Mouse (Mus musculus): ENCODE measurements at regions not wholly inside any gene's neighbourhood (a gene's known extent, or its start where the extent isn't known, plus 50 kb on each side); places are given as distances from the start of the nearest gene placed in this dataset.

GRCm38 (mm10) chr4:32130594-32130993 lies 108.0 kb upstream of the Bach2 start:
- Histone ChIP-seq H3K27me3 (replicated peaks) (no peaks in the 10 kb centered on the region), H3K36me3 (no peaks in the 10 kb centered on the region), H3K4me1 (replicated peaks) (no peaks in the 10 kb centered on the region), H3K9me3 (no peaks in the 10 kb centered on the region), H3K27ac (no peak overlapping the region), H3K9ac (no peak overlapping the region), H3K4me2 (replicated peaks) (no peak overlapping the region), H3K4me3 (replicated peaks) (no peak overlapping the region)
- no peak for ATAC-seq
- WGBS = 84% methylated on average over 12 of the region's 12 CpGs

- WGBS = 82% methylated on average over 5 of the region's 5 CpGs
- Histone ChIP-seq H3K27me3 (replicated peaks) (no peaks in the 10 kb centered on the region), H3K9ac (no peak overlapping the region), H3K27ac (no peak overlapping the region), H3K36me3 (no peaks in the 10 kb centered on the region), H3K4me2 (replicated peaks) (no peak overlapping the region), H3K9me3 (no peaks in the 10 kb centered on the region), H3K4me1 (replicated peaks) (no peaks in the 10 kb centered on the region), H3K4me3 (replicated peaks) (no peak overlapping the region)
- no peak for ATAC-seq
Measured at GRCm38 (mm10) chr4:32131819-32132218, 106.8 kb upstream of the Bach2 start.

GRCm38 (mm10) chr4:32136151-32136550 lies 102.5 kb upstream of the Bach2 start:
- no peaks in the 10 kb centered on the region for H3K36me3 ChIP-seq
- no peaks in the 10 kb centered on the region for H3K27me3 ChIP-seq (replicated peaks)
- no peak overlapping the region for H3K4me2 ChIP-seq (replicated peaks)
- H3K9ac ChIP-seq = no peak overlapping the region
- H3K9me3 ChIP-seq = no peaks in the 10 kb centered on the region
- no peak overlapping the region for H3K27ac ChIP-seq
- no peak overlapping the region for H3K4me3 ChIP-seq (replicated peaks)
- whole genome bisulfite sequencing = 71% methylated on average over 10 of the region's 10 CpGs
- ATAC-seq = no peak
- no peaks in the 10 kb centered on the region for H3K4me1 ChIP-seq (replicated peaks)

DNA sequence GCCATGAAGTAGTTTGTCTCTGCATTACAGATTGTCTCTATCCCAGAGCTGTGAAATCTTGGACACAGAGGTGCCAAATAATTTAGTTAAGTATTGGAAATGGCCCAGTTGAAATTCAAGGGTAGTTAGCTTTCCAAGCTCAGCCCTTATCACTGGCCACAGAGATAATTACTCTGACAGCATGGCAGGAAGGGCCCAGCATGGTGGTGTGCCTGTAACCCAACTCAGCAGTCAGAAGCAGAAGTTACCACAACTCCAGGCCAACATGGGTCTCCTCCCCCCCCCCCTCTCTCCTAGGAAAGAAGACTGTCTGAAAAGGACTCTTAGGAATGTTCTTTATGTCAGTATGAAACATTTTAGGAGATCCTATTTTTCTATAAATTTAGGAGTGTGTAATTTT lies 101.4 kb upstream of the Bach2 start:
- H3K9ac ChIP-seq = no peak overlapping the region
- no peaks in the 10 kb centered on the region for H3K36me3 ChIP-seq
- no peaks in the 10 kb centered on the region for H3K4me1 ChIP-seq (replicated peaks)
- no peak overlapping the region for H3K27ac ChIP-seq
- no peak overlapping the region for H3K4me3 ChIP-seq (replicated peaks)
- no peak overlapping the region for H3K4me2 ChIP-seq (replicated peaks)
- no peak for ATAC-seq
- no peaks in the 10 kb centered on the region for H3K27me3 ChIP-seq (replicated peaks)
- H3K9me3 ChIP-seq = no peaks in the 10 kb centered on the region

DNA sequence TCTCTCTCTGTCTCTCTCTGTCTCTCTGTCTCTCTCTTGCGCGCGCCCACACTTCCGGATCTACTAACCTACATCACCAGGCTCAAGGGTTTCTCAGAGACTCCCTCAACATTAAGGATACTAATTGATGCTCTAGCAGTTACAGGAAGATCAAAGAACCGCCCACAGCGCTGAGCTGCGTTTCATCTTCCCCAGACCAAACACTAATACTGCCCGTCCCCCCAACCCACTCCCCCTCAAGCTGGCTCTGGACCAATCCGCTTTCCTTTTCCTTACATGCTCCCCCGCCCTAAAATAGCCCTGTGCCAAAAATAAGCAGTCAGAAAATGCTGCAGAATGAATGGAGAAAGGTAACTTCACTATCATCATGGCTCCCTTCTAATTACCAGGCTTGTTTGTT lies 100.6 kb upstream of the Bach2 start:
- ATAC-seq = no peak
- H3K4me2 ChIP-seq (replicated peaks) = no peak overlapping the region
- WGBS = 55% methylated on average over 10 of the region's 10 CpGs

GRCm38 (mm10) chr4:32139586-32139985 lies 99.0 kb upstream of the Bach2 start:
- 82% methylated on average over 6 of the region's 6 CpGs for WGBS
- H3K27me3 ChIP-seq (replicated peaks) = no peaks in the 10 kb centered on the region

More for the DNA sequence above, 100.6 kb upstream of the Bach2 start:
- no peaks in the 10 kb centered on the region for H3K9me3 ChIP-seq
- H3K27me3 ChIP-seq (replicated peaks) = no peaks in the 10 kb centered on the region
- no peaks in the 10 kb centered on the region for H3K4me1 ChIP-seq (replicated peaks)
- no peaks in the 10 kb centered on the region for H3K36me3 ChIP-seq
- H3K4me3 ChIP-seq (replicated peaks) = no peak overlapping the region
- H3K27ac ChIP-seq = no peak overlapping the region
- no peak overlapping the region for H3K9ac ChIP-seq

GRCm38 (mm10) chr4:32140068-32140467 lies 98.5 kb upstream of the Bach2 start:
- no peaks in the 10 kb centered on the region for H3K36me3 ChIP-seq
- no peak overlapping the region for H3K9ac ChIP-seq
- no peak overlapping the region for H3K4me2 ChIP-seq (replicated peaks)
- H3K27ac ChIP-seq = no peak overlapping the region
- no peak overlapping the region for H3K4me3 ChIP-seq (replicated peaks)
- WGBS = 78% methylated on average over 2 of the region's 2 CpGs
- H3K4me1 ChIP-seq (replicated peaks) = no peaks in the 10 kb centered on the region
- H3K9me3 ChIP-seq = no peaks in the 10 kb centered on the region
- no peak for ATAC-seq
- no peaks in the 10 kb centered on the region for H3K27me3 ChIP-seq (replicated peaks)

More at GRCm38 (mm10) chr4:32139586-32139985, 99.0 kb upstream of the Bach2 start:
- H3K4me3 ChIP-seq (replicated peaks) = no peak overlapping the region
- no peaks in the 10 kb centered on the region for H3K4me1 ChIP-seq (replicated peaks)
- no peak for ATAC-seq
- H3K27ac ChIP-seq = no peak overlapping the region
- H3K9me3 ChIP-seq = no peaks in the 10 kb centered on the region
- no peaks in the 10 kb centered on the region for H3K36me3 ChIP-seq
- no peak overlapping the region for H3K9ac ChIP-seq
- H3K4me2 ChIP-seq (replicated peaks) = no peak overlapping the region

DNA sequence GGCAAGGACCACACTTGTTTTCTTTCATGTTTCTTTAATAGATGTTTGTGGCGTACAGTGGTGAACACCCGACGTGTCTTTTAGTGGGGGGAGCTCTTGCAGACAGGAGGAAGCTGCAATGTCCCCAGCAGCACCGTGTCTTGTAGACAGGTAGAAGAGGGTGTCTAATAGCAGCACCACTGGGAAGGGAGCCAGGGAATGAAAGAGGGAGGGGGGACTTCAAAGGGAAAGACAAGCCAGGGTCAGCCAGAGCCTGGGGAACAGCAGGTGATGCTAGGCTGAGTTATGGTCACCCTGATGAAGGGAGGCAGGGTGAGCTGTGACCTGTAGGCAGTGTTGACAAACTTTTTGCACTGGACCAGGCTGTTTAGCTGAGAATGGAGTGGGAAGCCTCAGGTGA lies 96.4 kb upstream of the Bach2 start:
- no peak for ATAC-seq
- WGBS = 72% methylated on average over 4 of the region's 4 CpGs

GRCm38 (mm10) chr4:32147146-32147545 lies 91.5 kb upstream of the Bach2 start:
- Histone ChIP-seq H3K36me3 (no peaks in the 10 kb centered on the region), H3K9ac (no peak overlapping the region), H3K4me3 (replicated peaks) (no peak overlapping the region), H3K9me3 (no peaks in the 10 kb centered on the region), H3K27me3 (replicated peaks) (no peaks in the 10 kb centered on the region), H3K4me1 (replicated peaks) (no peaks in the 10 kb centered on the region), H3K4me2 (replicated peaks) (no peak overlapping the region), H3K27ac (no peak overlapping the region)
- ATAC-seq = no peak
- WGBS = 57% methylated on average over 1 of the region's 1 CpGs

More for the DNA sequence above, 96.4 kb upstream of the Bach2 start:
- no peaks in the 10 kb centered on the region for H3K9me3 ChIP-seq
- H3K4me1 ChIP-seq (replicated peaks) = no peaks in the 10 kb centered on the region
- no peaks in the 10 kb centered on the region for H3K27me3 ChIP-seq (replicated peaks)
- no peak overlapping the region for H3K27ac ChIP-seq
- H3K4me2 ChIP-seq (replicated peaks) = no peak overlapping the region
- no peaks in the 10 kb centered on the region for H3K36me3 ChIP-seq
- H3K4me3 ChIP-seq (replicated peaks) = no peak overlapping the region
- no peak overlapping the region for H3K9ac ChIP-seq

GRCm38 (mm10) chr4:32148597-32148996 lies 90.0 kb upstream of the Bach2 start:
- Histone ChIP-seq H3K27ac (no peak overlapping the region), H3K36me3 (no peaks in the 10 kb centered on the region), H3K27me3 (replicated peaks) (no peaks in the 10 kb centered on the region), H3K4me3 (replicated peaks) (no peak overlapping the region), H3K4me1 (replicated peaks) (no peaks in the 10 kb centered on the region), H3K4me2 (replicated peaks) (no peak overlapping the region), H3K9me3 (no peaks in the 10 kb centered on the region), H3K9ac (no peak overlapping the region)
- ATAC-seq = no peak
- 86% methylated on average over 2 of the region's 2 CpGs for WGBS

- no peaks in the 10 kb centered on the region for H3K9me3 ChIP-seq
- no peaks in the 10 kb centered on the region for H3K27me3 ChIP-seq (replicated peaks)
- H3K9ac ChIP-seq = no peak overlapping the region
- no peaks in the 10 kb centered on the region for H3K4me1 ChIP-seq (replicated peaks)
- H3K27ac ChIP-seq = no peak overlapping the region
- no peaks in the 10 kb centered on the region for H3K36me3 ChIP-seq
- 81% methylated on average over 7 of the region's 7 CpGs for WGBS
- H3K4me3 ChIP-seq (replicated peaks) = no peak overlapping the region
- H3K4me2 ChIP-seq (replicated peaks) = no peak overlapping the region
- ATAC-seq = no peak
Measured at GRCm38 (mm10) chr4:32149171-32149570, 89.4 kb upstream of the Bach2 start.

DNA sequence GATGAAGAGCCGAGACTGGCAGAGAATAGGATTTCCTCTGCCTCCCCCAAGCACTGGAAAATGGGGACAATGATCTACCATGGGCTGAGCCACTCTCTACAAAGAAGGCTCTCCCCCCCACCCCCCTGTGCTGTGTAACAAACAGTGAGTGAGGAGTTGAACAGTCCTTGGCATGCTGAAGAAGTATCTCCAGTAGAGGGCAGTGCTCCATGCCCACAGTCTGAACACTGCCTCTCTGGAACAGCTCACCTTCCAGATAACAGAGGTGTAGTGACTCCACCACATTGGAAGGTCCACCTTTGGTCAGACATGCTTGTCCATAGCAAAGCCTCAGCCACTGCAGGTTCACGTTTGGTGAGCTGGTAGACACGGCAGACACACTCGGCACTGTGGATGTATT lies 85.2 kb upstream of the Bach2 start:
- Histone ChIP-seq H3K27me3 (replicated peaks) (no peaks in the 10 kb centered on the region), H3K27ac (no peak overlapping the region), H3K36me3 (no peaks in the 10 kb centered on the region), H3K4me3 (replicated peaks) (no peak overlapping the region), H3K4me2 (replicated peaks) (no peak overlapping the region), H3K9me3 (no peaks in the 10 kb centered on the region), H3K9ac (no peak overlapping the region), H3K4me1 (replicated peaks) (no peaks in the 10 kb centered on the region)
- ATAC-seq = no peak
- 86% methylated on average over 4 of the region's 4 CpGs for WGBS

GRCm38 (mm10) chr4:32156965-32157364 lies 81.6 kb upstream of the Bach2 start:
- Histone ChIP-seq H3K4me1 (replicated peaks) (no peaks in the 10 kb centered on the region), H3K27ac (no peak overlapping the region)
- WGBS = 65% methylated on average over 8 of the region's 8 CpGs

DNA sequence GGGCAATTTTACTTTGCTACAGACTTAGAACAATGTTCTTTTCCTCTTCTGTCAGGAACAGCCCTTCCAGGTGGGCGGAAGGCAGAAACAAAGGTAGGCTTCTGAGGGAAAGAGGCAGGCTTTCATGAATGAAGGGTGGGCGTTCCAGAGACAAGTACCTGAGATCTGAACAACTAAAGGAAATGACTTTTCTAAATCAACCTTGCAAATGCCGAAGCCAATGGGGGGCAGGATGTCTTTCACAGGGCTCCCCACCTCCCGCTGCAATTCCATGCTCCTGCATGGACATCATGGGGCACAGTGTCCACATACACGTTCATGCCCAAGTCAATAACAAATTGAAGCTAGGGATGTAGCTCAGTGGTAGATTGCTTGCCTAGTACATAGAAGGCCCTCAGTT lies 80.2 kb upstream of the Bach2 start:
- Histone ChIP-seq H3K9ac (no peak overlapping the region), H3K27ac (no peak overlapping the region), H3K36me3 (no peaks in the 10 kb centered on the region), H3K4me2 (replicated peaks) (no peak overlapping the region), H3K4me1 (replicated peaks) (no peaks in the 10 kb centered on the region), H3K9me3 (no peaks in the 10 kb centered on the region), H3K4me3 (replicated peaks) (no peak overlapping the region), H3K27me3 (replicated peaks) (no peaks in the 10 kb centered on the region)
- WGBS = 56% methylated on average over 5 of the region's 5 CpGs
- no peak for ATAC-seq

More at GRCm38 (mm10) chr4:32156965-32157364, 81.6 kb upstream of the Bach2 start:
- no peaks in the 10 kb centered on the region for H3K27me3 ChIP-seq (replicated peaks)
- ATAC-seq = no peak
- no peaks in the 10 kb centered on the region for H3K36me3 ChIP-seq
- H3K4me3 ChIP-seq (replicated peaks) = no peak overlapping the region
- H3K9me3 ChIP-seq = no peaks in the 10 kb centered on the region
- no peak overlapping the region for H3K9ac ChIP-seq
- H3K4me2 ChIP-seq (replicated peaks) = no peak overlapping the region

Measured in intestine, embryonic 15.5 days (tissue).